21 mouse cellular contexts compared by ENCODE assay signal in the genomic region with DNA sequence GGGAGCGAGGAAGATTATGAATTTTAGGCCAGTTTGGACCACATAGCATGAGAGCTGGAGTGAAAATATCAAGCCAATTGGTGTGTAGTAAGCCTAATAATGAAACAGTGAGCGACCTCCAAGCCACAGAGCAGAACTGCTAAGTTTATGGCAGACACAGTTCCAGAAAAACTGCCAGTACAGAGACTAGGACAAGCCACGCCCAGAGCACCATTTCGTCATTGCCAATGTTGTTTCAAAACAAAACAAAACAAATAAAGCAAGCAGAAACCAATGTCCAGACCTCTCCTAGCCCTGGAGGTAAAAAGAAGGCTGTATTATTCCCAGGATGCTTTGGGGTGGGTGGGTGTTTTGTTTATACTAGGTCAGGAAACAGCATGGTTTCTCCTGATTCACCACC.
DNase-seq lines count a peak whose midpoint lies in the region; TF ChIP-seq lines count a peak whose summit lies in the region.
"Had no signal": no experiment of that assay in that cellular context is flagged by ENCODE, and none has a peak within 500 bp of the region (broad histone marks: within the 10 kb centered on the region; RNA-seq: fewer than 3 reads in every experiment).

No protein-coding gene starts in this region.

- H3K36me3 ChIP-seq in liver, adult 2 months (ENCODE audit: control insufficient read depth, insufficient read depth, low read length) = no peaks in the 10 kb centered on the region
- H3K36me3 ChIP-seq in myocyte (ENCODE audit: control insufficient read depth, insufficient read depth) = no peaks in the 10 kb centered on the region
- H3K36me3 ChIP-seq: G1E had no signal

- WGBS in liver, adult 2 months = 56% methylated on average over 4 of the region's 4 CpGs

- no peaks in the 10 kb centered on the region for H3K4me1 ChIP-seq in liver, adult 2 months (ENCODE audit: control insufficient read depth, insufficient read depth, low read length)

- TF ChIP-seq CTCF in liver, adult 2 months (IDR thresholded peaks at IDR 0.05; ENCODE audit: low read depth, low read length) = no peak

- no peak overlapping the region for H3K27ac ChIP-seq in liver, adult 2 months (replicated peaks; ENCODE audit: insufficient read depth, low read depth, low read length)

- H3ac ChIP-seq in myocyte (ENCODE audit: control insufficient read depth, insufficient read length) = no peak overlapping the region

- TF ChIP-seq POLR2A in liver, adult 2 months (IDR thresholded peaks at IDR 0.05; ENCODE audit: extremely low read depth, insufficient read depth, low read length) = no peak
- TF ChIP-seq POLR2A in myocyte (IDR thresholded peaks at IDR 0.05; ENCODE audit: insufficient read length, low read depth) = no peak

- no peaks in the 10 kb centered on the region for H3K27me3 ChIP-seq in liver, adult 2 months (ENCODE audit: control insufficient read depth, insufficient read depth, low read length)
- no peaks in the 10 kb centered on the region for H3K27me3 ChIP-seq in myocyte (ENCODE audit: control insufficient read depth, insufficient read depth, insufficient read length)
- H3K27me3 ChIP-seq: CH12.LX, Patski had no signal

- H3K79me2 ChIP-seq in liver, adult 2 months (ENCODE audit: control insufficient read depth, insufficient read depth, low read length) = no peaks in the 10 kb centered on the region
- H3K79me2 ChIP-seq in myocyte (ENCODE audit: control insufficient read depth, insufficient read depth) = no peaks in the 10 kb centered on the region

- H3K4me3 ChIP-seq in liver, adult 2 months (ENCODE audit: insufficient read depth, low read depth, low read length) = no peak overlapping the region
- H3K4me3 ChIP-seq in myocyte = no peak overlapping the region

- H3K9ac ChIP-seq in liver, adult 2 months (ENCODE audit: low read depth, low read length) = no peak overlapping the region

- DNase-seq in heart, adult 11 months = peak; percentile 28
- no peak for DNase-seq in heart, adult 9 months (ENCODE audit: low spot score in 2 of 2)
- peak; percentile 60 for DNase-seq in liver, adult 2 months (ENCODE audit: extremely low read depth, low read depth, low spot score)
- DNase-seq in liver = no peak
- DNase-seq in adipocyte (ENCODE audit: low spot score) = peak; percentile 63
- no peak for DNase-seq in layer of hippocampus, adult 8-10 months (ENCODE audit: low spot score in 2 of 2)
- DNase-seq in left cerebral cortex, adult 11 months (ENCODE audit: low spot score) = no peak
- DNase-seq: adrenal gland, adult 2 months; adrenal gland, adult 8-10 months; adrenal gland, postnatal 10 days; adrenal gland, postnatal 14 days; adrenal gland, postnatal 25 days; adrenal gland, postnatal 36 days; B cell, adult 2 months; cerebellum, adult 11 months; cerebellum, adult 11-12 months; cerebellum, adult 18-20 months had no signal

- peak overlapping the region; percentile 46 for H3K4me2 ChIP-seq in myocyte (ENCODE audit: low read depth)

TF ChIP-seq in myocyte, 11 proteins besides CTCF, POLR2A, EP300 and RAD21:
- TF ChIP-seq E2F4 (IDR thresholded peaks at IDR 0.05; ENCODE audit: insufficient read depth) (no peak), SRF (IDR thresholded peaks at IDR 0.05; ENCODE audit: control insufficient read depth, insufficient read length, low read depth) (no peak), USF1 (IDR thresholded peaks at IDR 0.05; ENCODE audit: low read depth) (no peak), CEBPB (IDR thresholded peaks at IDR 0.05; ENCODE audit: insufficient read depth, poor library complexity, severe bottlenecking) (no peak), MYOD1 (IDR thresholded peaks at IDR 0.05; ENCODE audit: control insufficient read depth in 1 of 3, insufficient read length in 2 of 3, low read depth in 2 of 3) (no peak), TCF3 (IDR thresholded peaks at IDR 0.05; ENCODE audit: insufficient read length, low read depth) (no peak), MYOG (IDR thresholded peaks at IDR 0.05; ENCODE audit: control insufficient read depth in 1 of 3, insufficient read depth in 1 of 3, insufficient read length in 2 of 3, low read depth in 2 of 3) (no peak), TCF12 (IDR thresholded peaks at IDR 0.05; ENCODE audit: insufficient read depth, poor library complexity, severe bottlenecking) (no peak), MAX (IDR thresholded peaks at IDR 0.05; ENCODE audit: low read depth) (no peak), REST (IDR thresholded peaks at IDR 0.05; ENCODE audit: insufficient read depth, insufficient read length) (no peak), POLR2AphosphoS2 (IDR thresholded peaks at IDR 0.05; ENCODE audit: insufficient read length, low read depth) (no peak)

Comparison
In these comparisons a context has a peak if more than half of its experiments do, and no peak if none do; other contexts are left out.
1. DNase-seq: peak in heart, adult 11 months (single experiment), liver, adult 2 months (single experiment) and adipocyte (single experiment); none in heart, adult 9 months (0 of 2), liver (single experiment), layer of hippocampus, adult 8-10 months (0 of 2) and left cerebral cortex, adult 11 months (single experiment).